Mouse (Mus musculus) heart, adult 18-20 months (tissue): ENCODE results near the gene Rprm. TPM values are rescaled to one million over a fixed set of nuclear protein-coding genes. Genes with fewer than 3 reads are reported as not detected.

Source experiments
- DNase-seq, 2 experiments: peaks; one replicate each; pipeline ENCODE4 v3.0.0; 2021 to 2022; ENCODE audit warnings: mixed read lengths in 1 of 2
- long read RNA-seq, 2 experiments: library from polyadenylated mRNA; stranded (forward); transcript quantifications; one replicate each; pipeline ENCODE4 v2.0.0; 2021
- total RNA-seq, 2 experiments: library from RNA; stranded (reverse); gene quantifications; 2 replicates each; pipeline ENCODE4 v1.2.3; 2021

Gene Rprm
- total RNA-seq: under 1 TPM in 1 of 2 experiments, not detected in 1; 0.42 TPM
- long read RNA-seq, experiment 1: 0 reads
- long read RNA-seq, experiment 2: 0 reads

DNA sequence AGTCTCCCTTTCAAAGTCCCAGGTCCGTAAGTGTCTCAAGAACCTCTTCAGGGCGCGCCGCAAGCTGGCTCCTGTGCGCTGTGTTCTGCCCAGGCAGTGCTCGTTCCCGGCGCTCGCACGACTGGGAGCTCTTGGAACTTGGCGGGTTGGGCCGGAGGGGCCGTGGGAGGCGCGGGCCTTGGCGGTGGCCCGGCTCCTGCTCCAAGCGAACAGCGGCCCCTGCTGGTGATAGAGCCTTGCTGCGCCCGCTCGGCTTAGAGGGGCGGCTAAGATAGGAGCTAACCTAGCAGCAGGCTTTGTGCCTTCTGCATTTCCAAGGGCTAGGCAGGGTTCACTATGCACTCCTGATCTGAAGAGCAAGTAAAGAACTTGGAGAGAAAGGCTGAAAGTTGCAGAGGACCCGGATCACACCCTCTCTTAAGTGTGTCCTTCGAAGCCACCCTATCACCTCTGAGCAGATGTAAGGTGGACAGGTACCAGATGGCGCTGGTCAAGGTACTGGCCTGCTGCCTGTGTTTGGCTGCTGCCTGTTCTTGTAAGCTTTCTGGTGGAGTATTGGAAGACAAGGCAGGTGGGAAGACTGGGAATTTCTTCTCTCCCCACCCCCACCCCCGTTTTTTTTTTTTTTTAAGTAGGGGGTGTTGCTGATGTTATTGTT is at the start of gene Rprm:
Gene Rprm (minus strand): TSS at position 123 of the 658 bp plus-strand sequence.
- DNase-seq: peak; percentile 70 to 83

DNA sequence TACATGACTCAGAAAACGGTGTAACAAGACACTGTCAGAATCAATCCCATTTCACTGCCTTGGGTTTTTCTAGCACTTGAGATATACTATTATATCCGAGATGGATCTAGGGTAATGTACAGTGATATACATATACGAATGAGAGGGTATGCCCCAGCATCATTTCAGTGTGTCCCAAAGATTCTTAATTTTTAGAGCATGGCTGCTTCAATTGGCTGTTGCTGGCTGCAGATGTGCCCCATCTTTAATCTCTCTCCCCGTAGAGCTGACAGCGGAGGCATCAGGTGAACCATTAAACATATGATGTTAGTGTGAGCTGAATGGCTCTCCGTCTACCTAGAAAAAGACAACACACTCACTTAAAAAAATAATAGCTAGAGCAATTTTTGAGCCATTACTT is 34.0 kb upstream of the Rprm start:
- DNase-seq: no peak

DNA sequence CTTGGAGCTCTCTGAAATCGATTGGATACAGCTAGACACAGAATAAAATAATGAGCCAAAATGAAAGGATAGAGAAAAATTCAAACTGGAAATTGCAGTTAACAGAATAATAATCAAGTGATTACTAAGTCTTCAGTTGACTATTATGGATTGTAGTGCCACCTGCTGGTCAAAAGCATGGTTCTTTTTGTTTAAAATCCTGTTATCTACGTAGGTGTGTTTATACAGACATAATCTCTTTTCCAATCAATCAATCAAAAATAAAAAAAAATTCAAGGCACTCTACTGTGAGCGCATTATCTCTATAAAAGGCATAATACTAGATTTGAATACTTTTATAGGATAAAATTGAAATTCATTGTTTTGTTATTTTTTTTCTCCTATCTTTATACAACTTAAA is 33.5 kb upstream of the Rprm start:
- DNase-seq: peak in 1 of 2 experiments; percentile 13

DNA sequence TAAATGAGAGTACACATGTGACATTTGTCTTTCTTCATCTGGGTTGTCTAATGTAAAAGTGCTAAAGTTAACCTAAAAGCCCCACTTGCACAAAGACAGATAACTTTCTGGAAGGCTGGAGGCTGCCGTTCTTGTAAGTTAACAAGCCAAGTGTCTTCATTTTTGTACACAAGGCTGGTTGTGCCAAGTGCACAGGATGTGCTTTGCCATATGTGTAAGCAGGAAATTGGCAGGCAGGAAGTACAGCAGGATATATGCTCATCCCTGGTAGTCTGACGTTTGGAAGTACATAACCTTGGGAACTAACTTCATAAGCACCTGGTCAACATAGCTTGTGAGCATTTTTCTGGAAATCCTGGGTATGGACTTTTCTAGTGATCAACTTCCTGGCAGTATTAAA is 25.9 kb upstream of the Rprm start:
- DNase-seq: no peak

DNA sequence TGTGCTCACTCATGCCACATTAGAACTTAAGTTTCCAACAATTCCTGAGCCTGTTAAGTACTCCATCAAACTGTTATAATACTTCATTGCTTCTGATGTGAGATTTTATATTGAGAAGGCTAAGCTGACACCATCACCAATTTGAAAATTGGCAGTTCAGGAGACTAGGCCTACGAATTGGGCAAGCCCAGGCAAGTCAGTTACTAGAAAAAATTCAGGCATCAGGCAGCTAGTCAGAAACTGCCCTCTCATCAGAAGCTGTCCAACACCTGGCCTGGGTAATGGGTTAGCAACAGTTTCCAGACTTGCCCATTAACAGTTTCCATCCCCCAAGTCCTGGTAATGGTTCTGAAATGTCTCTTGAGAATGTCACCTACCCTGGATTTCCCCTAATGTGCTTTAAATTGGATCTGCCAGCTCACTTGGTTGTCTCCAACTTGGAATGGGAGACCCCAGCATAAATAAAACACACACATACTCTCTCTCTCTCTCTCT is 20.9 kb upstream of the Rprm start:
- DNase-seq: no peak

DNA sequence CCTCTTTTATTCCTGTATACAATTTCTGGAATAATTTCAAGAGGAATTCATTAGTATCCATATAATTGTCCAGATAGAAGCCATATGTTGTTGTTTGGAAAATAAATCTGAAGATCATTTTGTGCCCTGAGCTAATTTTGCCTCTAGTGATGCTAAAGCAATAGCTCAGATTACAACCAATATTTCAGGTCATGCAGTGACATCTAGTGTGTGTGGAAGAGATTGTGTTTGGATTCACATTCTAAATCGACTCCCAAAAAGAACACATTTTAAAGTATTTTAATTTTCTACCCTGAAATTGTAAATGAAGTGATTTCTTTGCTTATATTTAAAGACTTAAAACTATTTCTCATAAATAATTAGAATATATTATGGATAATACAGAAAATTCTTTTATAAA is 14.6 kb upstream of the Rprm start:
- no peak for DNase-seq

DNA sequence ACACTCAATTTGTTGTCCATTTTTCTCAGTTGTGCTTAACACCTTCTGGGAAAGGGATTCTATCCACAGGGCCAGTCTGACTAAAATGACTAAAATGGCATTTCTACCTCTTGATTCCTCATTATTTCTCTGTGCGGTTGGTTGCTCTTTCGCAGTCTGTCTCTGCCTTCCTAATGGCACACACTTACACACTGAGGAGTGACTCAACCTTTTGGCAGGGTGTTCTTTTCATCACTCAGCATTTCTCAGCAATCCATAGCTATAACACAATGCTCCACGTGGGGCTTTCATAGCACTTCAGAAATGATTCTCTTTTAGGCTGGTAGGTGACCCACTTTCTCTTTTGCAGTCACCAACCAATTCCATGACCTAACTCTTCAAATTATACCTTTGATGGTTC is 7.3 kb upstream of the Rprm start:
- no peak for DNase-seq

DNA sequence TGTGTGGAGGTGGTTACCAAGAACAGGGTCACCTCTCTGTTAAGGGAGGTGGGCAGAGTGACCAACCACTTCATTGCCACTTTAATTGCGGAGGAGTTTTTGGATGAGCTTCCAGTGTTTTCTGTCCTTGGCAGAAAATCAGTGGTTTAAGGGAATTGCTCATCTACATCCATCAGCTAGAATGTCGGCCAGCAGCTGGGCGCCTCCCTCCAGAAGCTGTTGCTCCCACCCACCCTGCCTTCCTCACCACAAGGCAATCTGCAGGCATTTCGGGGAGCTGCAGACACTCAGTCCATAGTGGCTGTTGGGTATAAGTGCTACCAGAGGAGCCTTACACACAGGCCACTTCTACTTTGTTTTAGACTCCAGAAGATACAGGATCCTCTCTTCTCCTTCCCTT is 902 bp upstream of the Rprm start:
- no peak for DNase-seq

DNA sequence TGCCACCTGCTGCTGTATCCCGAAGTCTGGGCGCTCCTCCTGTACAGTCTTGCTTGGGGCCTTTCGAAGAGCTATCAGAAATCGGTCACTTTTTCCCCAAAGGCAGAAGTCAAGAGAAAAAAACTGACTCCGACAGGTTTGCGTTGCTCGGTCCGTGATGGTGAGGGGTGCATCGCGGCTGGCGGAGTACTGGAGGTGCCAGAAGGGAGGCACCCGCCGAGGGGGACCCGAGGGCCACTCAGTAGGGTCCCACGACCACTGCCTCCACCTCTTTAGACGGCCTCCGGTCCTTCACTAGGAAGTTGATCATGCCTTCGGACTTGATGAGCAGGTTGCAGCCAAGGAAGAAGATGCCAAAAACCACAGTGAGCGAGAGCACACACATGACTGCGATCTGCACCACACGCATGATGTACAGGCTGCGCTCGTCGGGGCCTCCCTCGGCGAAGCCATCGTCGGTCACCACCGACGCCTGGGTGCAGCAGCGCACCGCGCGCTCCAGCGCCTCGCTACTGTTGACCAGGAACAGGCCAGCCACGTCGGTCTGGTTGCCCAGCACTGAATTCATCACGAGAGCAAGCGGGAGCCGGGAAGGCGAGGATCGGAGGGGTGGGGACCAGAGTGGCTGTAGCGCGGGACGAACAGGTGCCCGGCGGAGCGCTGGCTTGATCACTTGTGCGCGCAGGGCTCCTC is 469 bp downstream of the Rprm start:
- DNase-seq: no peak

DNA sequence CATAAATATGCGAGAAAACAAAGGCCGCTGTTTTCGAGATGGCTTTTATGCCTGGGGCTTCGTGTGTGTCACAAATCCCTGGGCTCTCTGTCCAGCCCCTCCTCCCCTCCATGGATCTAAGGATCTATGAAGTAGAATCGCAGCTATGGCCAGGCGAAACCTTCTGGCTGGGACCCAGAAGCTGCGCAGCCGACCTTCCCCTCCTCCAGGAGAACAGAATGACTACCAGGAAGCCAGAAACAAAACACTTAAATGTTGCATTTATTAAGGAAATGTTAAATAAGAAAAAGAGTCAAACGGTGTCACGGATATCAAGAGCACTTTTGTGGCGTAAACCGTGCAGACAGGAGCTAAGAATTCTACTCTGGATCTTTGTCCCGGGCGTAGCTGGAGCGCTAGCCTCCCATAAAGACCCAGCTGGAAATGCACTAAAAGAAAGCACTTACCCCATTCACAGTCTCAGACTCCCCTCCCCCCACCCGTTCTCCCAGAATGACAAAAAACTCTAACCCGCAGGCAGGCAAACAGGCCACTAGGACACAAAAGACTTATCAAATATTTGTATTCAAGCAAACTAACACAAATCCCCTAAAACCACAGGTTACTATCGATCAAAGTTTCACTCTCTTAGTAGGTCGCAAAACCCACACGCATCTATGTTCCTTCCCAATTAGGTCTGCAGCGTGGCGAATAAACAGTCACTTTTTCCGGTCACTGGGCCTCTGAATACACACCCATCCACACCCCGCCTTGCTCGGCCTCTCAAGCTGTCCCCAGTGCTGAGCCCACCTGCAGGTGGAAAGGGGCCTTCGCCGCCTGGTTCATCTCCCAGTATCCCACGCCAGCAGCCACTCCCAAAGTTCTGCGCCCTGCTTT is 1.3 kb downstream of the Rprm start:
- peak in 1 of 2 experiments; percentile 2 for DNase-seq

DNA sequence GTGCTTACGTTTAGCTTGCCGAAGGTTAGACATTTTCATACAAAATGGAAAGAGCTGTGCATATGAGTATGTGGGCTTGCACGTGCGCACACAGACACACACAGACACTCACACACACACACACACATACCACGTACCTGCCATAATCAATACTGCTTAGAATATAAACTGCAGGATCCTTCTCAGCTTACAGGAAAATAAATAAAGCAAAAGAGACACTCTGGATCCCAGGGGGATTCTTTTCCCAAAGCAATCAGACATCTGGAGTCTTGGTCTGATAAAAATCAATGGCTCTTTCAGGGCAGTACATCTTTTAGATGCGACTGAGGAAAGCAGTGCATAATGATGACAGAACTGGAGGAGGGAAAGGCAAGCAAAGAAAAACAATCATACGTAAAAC is 6.4 kb downstream of the Rprm start:
- DNase-seq: no peak

DNA sequence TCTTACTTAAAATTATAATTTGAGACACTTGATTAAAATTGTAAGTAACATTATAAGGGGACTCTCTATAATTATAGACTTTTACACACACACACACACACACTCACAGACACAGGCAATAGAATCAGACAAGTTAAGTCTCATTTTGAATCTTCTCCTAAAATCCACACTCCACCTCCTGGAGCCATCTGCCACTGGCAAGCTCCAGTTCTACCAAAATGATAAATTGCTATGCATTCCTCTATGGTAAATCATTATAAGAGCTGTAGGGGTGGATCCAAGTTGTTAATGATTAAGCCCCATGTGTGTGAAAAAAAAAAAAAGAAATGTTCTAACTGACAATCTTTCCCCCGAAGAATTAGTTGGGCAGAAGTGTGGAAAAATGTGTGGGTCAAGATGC is 13.8 kb downstream of the Rprm start:
- DNase-seq: no peak

DNA sequence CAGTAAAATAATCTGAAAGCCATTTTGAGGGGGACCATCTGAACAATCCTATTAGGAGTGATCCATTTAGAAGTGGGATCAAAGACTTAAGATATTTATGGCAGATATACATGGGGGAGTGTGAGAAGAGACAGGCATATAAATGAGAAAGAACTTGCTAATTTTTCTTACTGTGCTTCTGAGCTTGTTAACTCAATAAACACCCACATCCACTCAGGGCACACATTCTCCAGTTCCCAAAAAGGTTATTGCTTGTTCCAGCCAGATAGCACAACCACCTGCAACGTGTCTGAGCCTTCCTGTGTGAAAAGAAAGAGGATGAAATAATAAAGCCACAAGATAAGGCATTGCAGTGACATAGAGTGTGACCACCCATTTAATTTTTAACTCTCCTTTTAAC is 22.9 kb downstream of the Rprm start:
- no peak for DNase-seq

DNA sequence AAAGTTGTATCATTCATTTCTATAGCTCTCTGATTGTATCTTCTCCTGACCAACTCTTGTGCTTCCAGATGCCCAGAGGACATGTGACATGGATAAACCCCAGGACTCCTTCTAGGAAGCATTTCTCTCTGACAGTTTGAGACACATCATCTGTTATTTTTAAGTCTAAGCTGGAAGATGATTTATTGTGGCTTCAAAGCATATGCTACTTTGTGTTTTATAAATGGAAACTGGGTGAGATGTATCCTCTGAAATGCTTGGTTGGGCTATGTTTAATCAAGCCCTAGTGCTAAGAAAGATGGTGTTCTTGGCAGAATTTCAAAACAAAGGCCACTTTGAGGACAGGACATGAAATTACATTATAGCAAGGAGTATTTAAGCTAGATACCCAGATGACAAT is 24.3 kb downstream of the Rprm start:
- DNase-seq: no peak
